Mouse (Mus musculus): ENCODE data around the gene Spata32. TPM values are rescaled to one million over a fixed set of nuclear protein-coding genes. Genes with fewer than 3 reads are reported as not detected.

Spata32 gene
- polyA plus RNA-seq (2017; shearing (Covaris generic)), result not detected

GRCm38 (mm10) chr11:103217790-103218516 is at the start of gene Spata32:
Spata32 (minus strand) TSS chr11:103218432.
- peak; percentile 92 for ATAC-seq

GRCm38 (mm10) chr11:103267346-103268219 is 49.4 kb upstream of the Spata32 start, which contains the start of gene Map3k14:
Map3k14 (minus strand) TSS chr11:103267472.
- ATAC-seq, result peak; percentile 88

- ATAC-seq, result no peak
Measured at GRCm38 (mm10) chr11:103266729-103267345, 48.6 kb upstream of the Spata32 start.

- peak; percentile 15 for ATAC-seq
Measured at GRCm38 (mm10) chr11:103265856-103266255, 47.6 kb upstream of the Spata32 start.

- no peak for ATAC-seq
Measured at GRCm38 (mm10) chr11:103265211-103265610, 47.0 kb upstream of the Spata32 start.

- no peak for ATAC-seq
Measured at GRCm38 (mm10) chr11:103264427-103265005, 46.3 kb upstream of the Spata32 start.

GRCm38 (mm10) chr11:103263551-103263950 is 45.3 kb upstream of the Spata32 start:
- no peak for ATAC-seq

GRCm38 (mm10) chr11:103262412-103263267 is 44.4 kb upstream of the Spata32 start:
- ATAC-seq, result peak; percentile 55

- ATAC-seq, result no peak
Measured at GRCm38 (mm10) chr11:103261671-103262411, 43.6 kb upstream of the Spata32 start.

- ATAC-seq, result no peak
Measured at GRCm38 (mm10) chr11:103260515-103261192, 42.4 kb upstream of the Spata32 start.

- ATAC-seq, result no peak
Measured at GRCm38 (mm10) chr11:103260034-103260433, 41.8 kb upstream of the Spata32 start.

- no peak for ATAC-seq
Measured at GRCm38 (mm10) chr11:103257938-103258481, 39.8 kb upstream of the Spata32 start.

- no peak for ATAC-seq
Measured at GRCm38 (mm10) chr11:103253605-103254004, 35.4 kb upstream of the Spata32 start.

- no peak for ATAC-seq
Measured at GRCm38 (mm10) chr11:103252380-103252779, 34.1 kb upstream of the Spata32 start.

GRCm38 (mm10) chr11:103250324-103250723 is 32.1 kb upstream of the Spata32 start:
- no peak for ATAC-seq

GRCm38 (mm10) chr11:103249509-103249908 is 31.3 kb upstream of the Spata32 start:
- no peak for ATAC-seq

GRCm38 (mm10) chr11:103248837-103249236 is 30.6 kb upstream of the Spata32 start:
- ATAC-seq, result no peak

GRCm38 (mm10) chr11:103247504-103248177 is 29.4 kb upstream of the Spata32 start:
- ATAC-seq, result no peak

- no peak for ATAC-seq
Measured at GRCm38 (mm10) chr11:103246731-103247290, 28.6 kb upstream of the Spata32 start.
